Mouse (Mus musculus) cerebellum, adult 9-11 months (tissue): ENCODE data around the gene Dcn.

Experiments used
- DNase-seq: peaks from one replicate; pipeline ENCODE4 v3.0.0; 2022

The Dcn gene

DNA sequence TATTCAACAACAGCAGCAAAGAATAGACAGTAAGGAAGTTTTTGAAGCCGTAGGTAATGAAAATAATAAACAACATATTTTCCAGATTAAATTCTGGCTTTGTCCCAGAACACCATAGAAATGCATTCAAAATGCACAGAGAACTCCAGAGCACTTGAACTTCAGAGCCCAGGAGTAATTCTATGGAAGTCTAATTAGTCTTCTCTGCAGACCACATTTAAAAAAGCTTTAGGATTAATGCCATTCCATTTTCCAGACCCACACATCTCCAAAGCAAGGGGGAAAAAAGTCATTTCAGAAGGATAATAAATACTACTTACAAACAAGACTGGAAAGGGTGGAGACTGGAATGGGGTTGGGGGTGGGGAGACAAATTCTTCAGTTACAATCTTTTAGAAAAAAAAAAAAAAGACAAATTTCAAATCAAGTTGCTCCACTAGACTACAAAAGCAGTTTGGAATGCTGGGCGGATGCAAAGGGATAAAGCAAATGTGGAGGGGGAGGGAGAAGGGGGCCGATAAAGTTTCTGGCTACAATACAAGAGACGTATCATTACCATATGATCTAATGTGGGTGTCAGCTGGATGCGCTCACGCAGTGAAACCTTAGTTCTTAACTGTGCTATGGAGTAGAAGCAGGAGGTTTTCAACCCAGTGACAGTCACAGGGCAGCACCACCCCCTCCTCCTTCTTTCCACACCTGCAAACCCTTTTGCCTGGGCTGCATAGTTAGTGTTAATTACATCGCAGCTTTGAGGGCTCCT is at the start of gene Dcn:
Gene Dcn (plus strand): TSS at position 606 of the 763 bp plus-strand sequence.
- no peak for DNase-seq

DNA sequence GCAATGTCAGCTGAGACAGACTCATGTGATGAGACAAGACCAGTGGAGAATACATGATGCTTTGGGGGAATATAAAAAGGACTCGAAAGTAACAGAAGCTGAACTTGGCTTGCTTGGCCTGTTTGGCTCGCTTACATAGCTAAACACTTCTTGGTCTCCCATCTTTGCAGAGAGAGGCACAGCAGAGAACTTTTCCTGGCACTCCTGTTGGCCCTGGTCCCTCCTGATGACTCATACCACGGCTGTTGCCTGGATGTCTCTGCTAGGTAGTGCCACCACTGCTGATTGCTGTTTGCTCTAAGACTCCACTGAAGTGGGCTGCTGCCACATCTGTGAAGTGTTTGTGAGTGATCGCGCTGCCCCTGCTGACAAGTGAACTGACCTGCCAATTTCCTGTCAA is 42.7 kb upstream of the Dcn start:
- no peak for DNase-seq

DNA sequence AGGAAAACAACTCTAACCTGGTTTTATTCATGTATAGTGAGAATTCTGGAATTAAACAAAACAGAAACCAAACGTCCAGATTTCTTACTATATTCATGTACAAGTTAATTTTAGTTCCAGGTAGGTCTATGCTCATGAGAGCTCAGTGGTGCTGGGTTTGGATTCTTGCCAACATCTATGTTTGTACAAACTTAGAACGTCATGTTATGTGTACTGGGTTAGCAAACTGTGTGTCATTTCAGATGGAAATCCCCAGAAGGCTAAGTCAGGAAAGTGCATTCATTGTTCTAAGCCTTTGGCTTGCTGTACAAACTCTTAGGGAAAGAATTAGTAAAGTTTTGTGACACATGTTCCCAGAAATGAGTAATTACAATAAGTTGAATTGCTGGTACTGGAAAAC is 37.1 kb upstream of the Dcn start:
- DNase-seq, result no peak

DNA sequence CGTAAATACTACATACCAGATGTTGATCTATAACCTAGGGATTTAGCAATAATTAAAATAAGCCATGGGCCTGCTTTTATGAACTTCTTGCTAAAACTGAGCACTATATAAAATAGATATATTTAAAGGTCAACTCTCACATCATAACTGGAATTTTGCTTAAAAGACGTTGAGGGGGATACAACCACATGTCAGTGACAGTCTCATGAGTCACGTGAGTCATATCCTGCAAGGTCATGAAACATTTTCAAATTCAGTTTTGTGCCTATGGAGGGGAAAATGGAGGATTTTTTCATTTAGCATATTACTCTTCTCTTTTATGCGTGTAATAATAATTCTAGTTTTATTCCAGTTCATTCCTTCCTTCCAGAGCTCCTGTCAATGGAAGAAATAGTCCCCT is 32.9 kb upstream of the Dcn start:
- DNase-seq, result no peak

DNA sequence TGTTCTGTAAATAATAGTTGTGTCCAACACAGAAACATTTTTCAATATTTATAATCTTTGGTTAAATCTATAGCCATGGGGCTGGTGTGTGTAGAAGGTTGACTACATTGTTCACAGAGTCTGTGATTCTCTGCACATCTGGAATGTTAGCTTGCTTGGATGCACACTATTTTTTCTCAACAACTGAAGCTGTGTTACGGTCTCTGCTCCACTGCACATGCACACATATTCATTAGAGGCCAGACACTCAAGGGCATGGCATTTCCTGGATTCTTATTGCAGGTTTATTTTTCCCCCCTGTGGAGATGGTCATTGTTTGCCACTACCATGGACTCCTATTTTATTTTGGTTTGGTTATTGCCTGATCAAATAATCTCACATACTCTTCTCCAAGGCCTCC is 26.5 kb upstream of the Dcn start:
- no peak for DNase-seq

DNA sequence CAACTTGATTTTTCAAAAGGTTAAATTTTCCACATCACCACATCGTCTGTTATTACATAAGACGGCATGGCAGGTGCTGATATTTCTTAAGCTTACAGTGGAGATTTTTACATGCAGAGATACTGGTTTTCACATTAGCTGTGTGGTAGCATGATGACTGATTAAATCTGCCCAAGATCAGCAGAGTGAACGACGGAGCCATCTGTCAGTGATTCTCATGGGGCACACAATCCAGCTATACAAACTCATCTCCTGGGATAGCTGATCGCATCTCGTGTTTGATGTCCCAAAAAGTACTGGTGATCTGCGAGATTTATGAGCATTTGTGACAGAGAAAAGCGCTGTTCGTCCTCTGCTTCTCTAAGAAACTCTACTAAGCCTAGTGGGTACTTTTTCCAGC is 25.9 kb upstream of the Dcn start:
- DNase-seq, result no peak

DNA sequence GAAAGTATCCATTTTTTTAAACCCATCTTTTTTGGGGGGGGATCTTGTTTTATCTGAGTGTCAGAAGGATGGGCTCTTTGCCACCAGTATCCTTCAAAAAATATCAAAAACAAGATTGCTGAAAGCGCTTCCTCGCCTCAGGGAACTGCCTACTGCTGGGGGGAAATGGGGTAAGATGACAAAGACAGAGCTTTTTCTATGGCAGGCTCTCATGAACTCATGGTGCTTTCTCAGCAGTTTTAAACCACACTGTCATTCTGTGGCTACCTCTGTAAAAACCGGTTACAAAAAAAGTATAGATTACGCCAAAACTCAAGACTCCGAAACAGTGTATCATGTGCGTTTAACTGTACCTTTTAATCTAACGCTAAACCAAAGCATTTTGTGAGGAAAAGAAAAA is 22.4 kb upstream of the Dcn start:
- DNase-seq, result no peak

DNA sequence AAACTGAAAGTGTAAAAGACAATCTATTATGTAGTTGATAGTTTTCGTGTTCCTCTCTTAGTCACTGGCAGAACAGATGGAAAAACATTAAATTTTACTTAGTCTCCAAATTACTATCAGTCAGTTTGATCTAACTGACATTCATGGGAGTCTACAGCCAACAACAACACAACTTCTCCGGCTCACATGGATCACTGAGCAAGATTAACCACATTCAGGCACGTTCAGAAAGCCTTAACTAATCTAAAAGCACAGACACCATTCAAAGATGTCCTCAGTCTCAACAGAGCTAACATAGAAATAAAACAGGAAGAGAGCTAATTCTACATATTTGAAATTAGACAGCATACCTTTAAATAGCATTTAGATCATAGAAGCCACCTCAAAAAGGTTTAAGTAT is 12.6 kb upstream of the Dcn start:
- no peak for DNase-seq

DNA sequence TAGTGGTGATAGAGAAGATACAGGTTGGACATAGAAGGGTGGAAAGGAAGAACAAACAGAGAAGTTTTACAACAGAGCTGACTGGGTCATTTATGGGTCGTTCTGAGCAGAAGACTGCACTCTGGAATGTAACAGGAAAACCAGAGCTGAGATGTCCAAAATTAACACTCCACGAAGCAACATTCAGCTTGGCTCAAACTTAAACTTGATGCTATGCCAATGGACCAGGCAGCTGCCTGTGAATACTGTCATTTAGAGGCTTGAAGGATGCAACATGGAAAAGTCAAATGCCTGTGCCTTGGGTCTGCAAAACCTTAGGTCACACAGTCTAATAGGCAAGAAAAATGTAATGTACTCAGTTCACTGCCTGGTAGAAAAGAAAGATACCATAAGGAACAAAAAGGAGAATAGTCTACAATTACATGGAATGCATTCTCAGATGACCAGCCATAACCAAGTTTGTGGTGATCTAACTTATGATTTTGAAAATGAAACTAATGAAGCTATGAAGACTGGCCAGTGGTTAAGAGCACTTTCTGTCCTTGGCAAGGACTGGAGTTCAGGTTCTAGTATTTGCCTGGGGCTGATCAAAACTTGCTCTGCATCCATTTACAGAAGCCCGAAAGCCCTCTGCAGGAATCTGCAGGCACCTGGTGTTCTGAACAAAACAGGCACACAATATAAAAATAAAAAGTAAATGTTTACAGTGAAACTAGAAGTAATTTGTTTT is 9.8 kb upstream of the Dcn start:
- DNase-seq, result no peak

DNA sequence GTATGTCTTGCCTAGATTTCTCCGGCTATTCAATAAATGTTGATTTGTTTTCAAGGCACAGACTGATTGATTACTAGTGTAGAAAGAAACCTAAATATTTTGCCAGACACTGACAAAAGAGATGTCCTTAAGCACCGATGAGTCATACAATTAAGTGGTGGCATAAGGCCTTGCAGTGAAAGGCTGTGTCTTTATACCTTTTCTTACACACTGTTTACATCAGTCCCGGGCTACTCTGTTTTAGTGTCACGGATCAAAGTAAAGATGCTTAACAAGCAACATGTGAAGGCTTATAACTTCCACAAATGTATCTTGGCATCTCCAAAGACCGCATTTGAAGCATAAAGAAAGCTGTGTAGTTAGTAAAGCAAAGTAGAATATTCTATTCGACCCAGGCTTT is 3.9 kb upstream of the Dcn start:
- DNase-seq, result no peak

DNA sequence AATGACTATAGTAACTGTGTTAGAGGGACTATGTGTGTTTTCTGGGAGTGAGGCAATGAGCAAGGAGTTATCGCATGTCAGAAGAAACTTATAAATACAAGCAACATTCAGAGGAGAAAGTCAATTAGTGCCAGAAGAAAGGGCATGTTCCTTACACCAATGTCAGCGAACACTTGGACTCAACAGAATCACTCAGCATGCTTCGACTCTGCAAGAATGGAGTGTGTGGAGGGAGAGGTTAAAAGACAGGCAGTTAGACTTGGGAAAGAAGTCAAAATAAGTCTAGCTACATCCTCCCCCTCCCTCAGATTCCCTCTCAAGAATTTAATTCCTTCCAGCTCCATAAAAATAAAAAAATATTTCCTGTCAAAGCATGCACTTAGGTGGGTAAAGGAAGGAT is 1.1 kb upstream of the Dcn start:
- DNase-seq, result no peak

DNA sequence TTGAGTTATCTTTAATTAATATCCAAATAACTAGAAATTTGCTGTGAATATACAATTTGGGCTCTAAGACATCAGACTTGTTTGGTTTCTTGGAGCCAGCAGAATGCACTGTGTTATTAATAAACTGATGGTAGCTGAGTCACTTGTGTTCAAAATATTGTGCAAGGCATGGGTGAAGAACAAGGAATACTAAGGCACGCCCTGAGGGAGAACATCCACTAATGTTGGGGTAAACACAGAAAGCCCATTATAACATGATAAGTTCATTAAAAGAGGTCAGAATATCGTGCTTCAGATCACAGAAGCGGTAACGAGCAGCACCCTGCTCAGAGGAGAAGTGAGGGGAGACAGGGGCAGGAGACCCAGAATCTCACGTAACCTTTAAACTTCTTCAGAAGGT is 2.7 kb downstream of the Dcn start:
- no peak for DNase-seq

DNA sequence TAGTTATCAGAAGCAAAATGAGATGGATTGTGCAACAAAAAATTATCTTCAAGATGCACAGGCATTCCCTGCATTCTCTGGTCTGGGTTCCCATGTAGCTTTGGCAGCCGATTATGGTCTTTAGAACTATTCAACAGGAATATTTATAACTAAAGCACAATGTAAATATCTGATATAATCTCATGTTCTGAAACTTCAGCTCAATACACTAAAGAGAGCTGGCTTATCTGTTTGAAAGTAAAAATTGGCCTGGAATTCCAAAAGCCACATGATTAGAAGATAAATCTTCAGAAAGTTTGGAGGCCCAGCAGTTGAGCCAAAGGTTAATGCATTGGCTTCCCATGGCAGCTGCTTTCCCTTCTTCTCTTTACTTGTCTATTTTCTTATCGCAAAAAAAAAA is 4.6 kb downstream of the Dcn start:
- DNase-seq, result no peak

DNA sequence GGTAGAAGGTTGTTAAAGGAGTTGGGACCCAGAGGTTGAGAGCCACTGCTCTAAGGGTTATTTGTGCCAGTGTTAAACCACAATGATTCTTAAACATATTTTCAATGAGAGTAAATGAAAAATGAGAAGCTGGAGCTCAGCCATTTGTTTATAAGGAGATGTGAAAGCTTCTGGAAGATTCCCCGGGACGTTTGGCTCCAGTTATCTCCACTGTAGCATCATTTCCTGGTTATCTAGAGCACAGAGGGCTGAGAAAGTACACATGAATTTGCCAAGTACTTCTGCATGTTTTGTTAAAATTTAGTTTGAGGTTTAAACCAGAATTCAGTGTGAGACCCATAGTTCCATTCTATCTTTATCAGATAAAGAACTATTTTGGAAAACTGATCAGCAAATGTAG is 5.7 kb downstream of the Dcn start:
- no peak for DNase-seq

DNA sequence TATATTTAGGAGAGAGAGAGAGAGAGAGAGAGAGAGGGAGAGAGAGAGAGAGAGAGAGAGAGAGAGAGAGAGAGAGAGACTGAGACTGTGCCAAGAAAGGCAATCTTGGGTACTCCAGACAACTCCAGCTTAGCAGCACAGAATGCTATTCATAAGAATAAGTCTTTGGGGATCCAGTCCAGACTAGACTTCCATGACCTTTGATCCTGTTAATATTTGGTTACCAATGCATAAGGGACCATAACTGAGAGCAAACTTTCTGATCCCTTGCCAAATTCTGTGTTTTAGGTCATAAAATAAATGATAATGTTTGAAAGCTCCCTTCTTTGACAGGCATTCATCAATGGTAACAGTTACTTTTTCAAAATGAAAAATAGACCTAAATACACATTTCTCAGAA is 6.7 kb downstream of the Dcn start:
- DNase-seq, result no peak

DNA sequence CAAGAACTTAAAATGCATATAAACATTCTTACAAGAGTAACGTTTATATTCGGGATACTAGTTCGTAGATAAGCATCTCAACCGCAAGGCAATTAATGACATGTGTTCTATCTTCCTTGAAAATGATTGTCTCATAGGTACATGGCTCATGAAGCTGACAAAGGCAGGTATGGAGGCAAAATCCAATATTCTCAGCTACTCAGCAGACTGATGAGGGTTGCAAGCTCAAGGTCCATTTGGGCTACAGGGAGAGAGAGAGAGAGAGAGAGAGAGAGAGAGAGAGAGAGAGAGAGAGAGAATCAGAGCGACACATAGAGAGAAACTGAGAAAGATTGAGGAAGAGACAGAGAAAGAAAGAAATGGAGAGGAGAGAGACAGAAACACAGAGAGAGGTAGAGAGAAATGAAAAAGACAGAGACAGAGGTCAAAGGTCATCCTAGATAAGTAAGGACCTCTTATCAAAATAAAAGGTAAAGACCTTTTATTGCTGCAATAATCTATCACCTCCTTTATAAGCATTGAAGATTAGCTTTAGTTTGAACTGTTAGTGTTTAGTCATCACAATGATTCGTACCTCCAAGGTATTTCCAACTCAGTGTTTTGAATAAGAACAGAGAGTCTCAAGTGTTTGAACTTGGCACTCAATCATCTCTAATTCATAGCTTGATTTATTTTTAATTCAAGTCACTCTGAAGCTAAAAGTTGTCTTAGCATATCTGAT is 8.0 kb downstream of the Dcn start:
- no peak for DNase-seq

DNA sequence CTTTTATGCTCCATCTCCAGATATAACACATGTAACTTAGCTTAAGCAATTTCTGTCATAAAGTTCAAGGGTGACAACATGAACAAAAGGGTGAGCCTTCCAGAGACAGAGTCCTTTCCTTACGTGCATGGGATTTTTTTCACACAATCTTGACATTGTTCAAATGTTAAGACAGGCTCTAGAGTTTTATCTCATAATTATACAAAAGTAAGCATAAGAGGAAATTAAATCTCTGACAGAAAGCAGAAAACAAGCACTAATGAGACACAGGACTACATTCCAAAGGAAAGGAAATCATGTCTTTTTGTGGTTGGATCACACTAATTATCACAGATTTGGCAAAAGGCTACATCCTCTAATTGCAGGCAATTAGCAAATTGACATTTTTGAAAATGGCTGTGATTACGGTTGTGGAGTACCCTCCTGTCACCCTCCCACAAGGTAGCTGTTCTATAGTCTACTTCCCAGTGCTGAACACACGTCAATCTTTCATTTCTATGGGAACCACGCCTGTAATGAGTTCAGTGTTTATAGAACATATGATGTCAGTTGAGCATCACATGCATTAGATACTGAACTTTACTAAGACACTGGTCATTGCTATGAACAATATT is 13.1 kb downstream of the Dcn start:
- no peak for DNase-seq

DNA sequence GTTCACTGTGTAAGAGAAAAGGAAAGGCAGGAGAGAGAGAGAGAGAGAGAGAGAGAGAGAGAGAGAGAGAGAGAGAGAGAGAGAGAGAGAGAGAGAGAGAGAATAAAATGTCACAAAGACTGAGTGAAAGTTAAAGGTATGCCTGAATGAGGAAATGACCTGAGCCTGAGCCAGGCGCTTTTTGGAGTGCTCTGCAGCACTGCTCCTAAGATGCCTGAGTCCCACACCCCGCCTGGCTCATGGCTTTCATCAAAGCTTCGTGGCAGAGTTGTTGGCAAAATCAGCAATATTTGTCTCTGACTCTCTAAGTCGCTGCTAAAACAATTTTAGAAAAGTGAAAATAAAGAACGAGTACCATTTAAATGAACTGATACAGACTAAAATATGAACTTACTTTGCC is 18.2 kb downstream of the Dcn start:
- DNase-seq, result no peak

DNA sequence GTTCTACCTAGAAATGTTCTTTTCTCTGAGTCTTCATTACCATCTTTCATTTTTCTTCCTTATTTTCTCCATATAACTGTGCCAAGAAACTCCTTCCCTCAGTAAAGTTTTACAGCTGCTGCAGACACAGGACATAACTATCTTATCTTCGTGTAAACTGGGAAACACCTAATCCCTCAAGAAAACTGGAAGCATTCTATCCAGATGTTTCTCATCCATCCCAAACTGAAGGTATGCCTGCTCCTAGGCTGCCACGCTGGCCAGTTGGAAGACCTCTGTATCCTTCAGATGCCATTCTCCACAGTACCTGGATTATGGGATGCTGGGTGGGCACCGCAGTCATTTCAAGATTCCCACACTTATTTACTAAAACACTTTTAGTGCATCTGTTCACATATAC is 44.0 kb downstream of the Dcn start:
- no peak for DNase-seq

DNA sequence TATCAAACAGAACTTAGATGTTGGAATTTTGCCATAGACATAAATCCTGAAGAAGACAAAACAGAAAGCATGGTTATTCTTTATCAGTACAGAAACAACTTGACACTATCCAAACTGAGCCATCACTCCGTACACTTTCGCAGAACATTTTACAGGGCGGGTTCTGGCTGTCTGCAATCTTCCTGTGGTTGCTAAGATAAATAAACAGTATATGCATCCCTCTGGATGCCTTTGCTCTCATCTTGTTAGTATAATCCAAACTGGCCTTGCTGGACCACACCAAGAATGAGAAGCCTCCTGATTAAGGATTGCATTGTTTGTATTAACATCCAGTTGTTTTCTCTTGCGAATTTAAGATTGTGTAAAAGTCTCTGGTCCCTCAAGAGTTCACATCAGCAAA is 56.3 kb downstream of the Dcn start:
- DNase-seq, result no peak

DNA sequence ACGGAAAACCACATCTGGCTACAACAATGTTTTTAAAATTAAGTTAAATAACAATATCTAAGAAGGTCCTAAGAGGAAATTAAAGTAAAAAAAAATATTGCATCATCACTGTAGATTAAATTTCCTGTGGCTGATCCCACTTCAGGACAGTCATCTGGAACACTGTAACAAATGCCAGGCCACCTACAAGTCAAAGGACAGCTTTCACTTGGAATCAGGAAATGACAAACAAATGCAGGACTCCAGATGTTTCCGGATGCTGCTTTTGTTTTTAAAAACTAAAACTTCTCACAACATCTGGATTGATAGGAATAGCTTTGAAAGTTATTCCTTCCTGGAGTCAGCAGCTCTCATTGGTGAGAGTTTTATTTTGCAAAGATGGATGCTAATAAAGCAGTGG is 57.5 kb downstream of the Dcn start:
- no peak for DNase-seq

DNA sequence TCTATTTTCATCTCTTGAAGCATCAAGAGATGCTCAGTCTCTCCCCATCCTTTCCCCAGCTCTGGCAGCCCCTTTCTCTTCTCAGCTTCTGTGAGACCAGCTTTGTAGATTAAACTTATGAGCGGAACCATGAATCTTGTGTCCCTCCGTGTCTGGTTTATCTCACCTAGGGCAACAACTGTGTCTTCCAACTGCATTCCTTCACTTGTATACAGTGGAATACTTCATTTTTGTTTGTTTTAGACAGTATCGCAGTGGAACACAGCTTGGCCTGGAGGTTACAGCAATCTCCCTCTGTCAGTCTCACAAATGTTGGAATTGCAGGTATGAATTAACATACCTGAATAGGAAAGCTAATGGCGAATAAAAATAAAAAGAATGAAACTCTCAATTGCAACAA is 58.8 kb downstream of the Dcn start:
- no peak for DNase-seq

DNA sequence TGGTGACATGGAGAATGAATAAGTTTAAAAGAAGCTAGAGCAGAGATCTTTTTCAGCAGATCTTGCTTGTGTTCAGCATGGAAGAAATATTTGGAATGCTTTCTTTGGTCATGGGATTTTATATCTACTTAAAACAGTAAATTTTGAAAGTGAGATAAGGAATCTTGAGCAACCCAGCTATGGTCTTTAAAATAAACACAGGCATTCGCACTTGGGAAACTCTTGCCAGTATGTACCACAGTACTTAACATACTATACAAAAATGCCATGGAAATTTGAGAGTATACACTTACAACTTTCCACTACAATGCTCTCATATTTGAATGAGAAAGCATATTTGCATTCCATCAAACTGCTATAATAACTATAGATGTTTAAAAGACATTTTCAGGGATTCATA is 68.3 kb downstream of the Dcn start:
- no peak for DNase-seq
